ENCODE assay signal across 12 mouse cellular contexts in genomic region chr8:95395186-95395918, GRCm38 (mm10). TPM values are rescaled to one million over a fixed set of nuclear protein-coding genes. Genes with fewer than 3 reads are reported as not detected.
DNase-seq lines count a peak whose midpoint lies in the region; ATAC-seq lines count a peak whose summit lies in the region.
"Had no signal": no experiment of that assay in that cellular context is flagged by ENCODE, and none has a peak within 500 bp of the region (broad histone marks: within the 10 kb centered on the region; RNA-seq: fewer than 3 reads in every experiment).

No protein-coding gene starts in this region.

- no peak overlapping the region for H3K4me3 ChIP-seq in heart, embryonic 11.5 days (ENCODE audit: low read depth, low read length)
- H3K4me3 ChIP-seq in lung, embryonic 15.5 days, result no peak overlapping the region
- H3K4me3 ChIP-seq in embryonic facial prominence, embryonic 14.5 days (ENCODE audit: low read depth, low read length), result no peak overlapping the region
- no peak overlapping the region for H3K4me3 ChIP-seq in stomach, embryonic 14.5 days (ENCODE audit: low read depth, low read length)
- H3K4me3 ChIP-seq: erythroblast, embryonic 14.5 days; hindbrain, embryonic 13.5 days; liver, embryonic 15.5 days had no signal

- H3K4me2 ChIP-seq in heart, embryonic 11.5 days, result 0 out of 2 replicates have a peak overlapping the region, but pooled peaks have one; percentile 4
- no peak overlapping the region for H3K4me2 ChIP-seq in lung, embryonic 15.5 days
- H3K4me2 ChIP-seq in embryonic facial prominence, embryonic 14.5 days (ENCODE audit: low read depth, low read length), result no peak overlapping the region
- H3K4me2 ChIP-seq in stomach, embryonic 14.5 days (replicated peaks; ENCODE audit: low read depth, low read length), result no peak overlapping the region
- H3K4me2 ChIP-seq: hindbrain, embryonic 13.5 days; liver, embryonic 15.5 days had no signal

- DNase-seq in heart, postnatal 25 days (ENCODE audit: low spot score), result no peak
- DNase-seq in lung, postnatal 14 days, result no peak
- no peak for DNase-seq in embryonic facial prominence, embryonic 14.5 days (ENCODE audit: low spot score)
- DNase-seq in embryo, embryonic 10 days (ENCODE audit: low spot score), result no peak
- no peak for DNase-seq in urinary bladder, postnatal 4 days (ENCODE audit: low spot score in 2 of 2)
- DNase-seq: cerebellum, adult 8-10 months had no signal

- H3K27me3 ChIP-seq in heart, embryonic 11.5 days (ENCODE audit: control insufficient read depth, insufficient read depth, low read length), result no peaks in the 10 kb centered on the region
- no peaks in the 10 kb centered on the region for H3K27me3 ChIP-seq in lung, embryonic 15.5 days
- no peaks in the 10 kb centered on the region for H3K27me3 ChIP-seq in embryonic facial prominence, embryonic 14.5 days (replicated peaks; ENCODE audit: control insufficient read depth, insufficient read depth, low read length)
- H3K27me3 ChIP-seq in stomach, embryonic 14.5 days (ENCODE audit: control insufficient read depth, insufficient read depth, low read length), result no peaks in the 10 kb centered on the region
- H3K27me3 ChIP-seq: hindbrain, embryonic 13.5 days; liver, embryonic 15.5 days had no signal

- H3K36me3 ChIP-seq in heart, embryonic 11.5 days (ENCODE audit: control insufficient read depth, insufficient read depth, low read length), result no peaks in the 10 kb centered on the region
- H3K36me3 ChIP-seq in lung, embryonic 15.5 days, result no peaks in the 10 kb centered on the region
- no peaks in the 10 kb centered on the region for H3K36me3 ChIP-seq in embryonic facial prominence, embryonic 14.5 days (ENCODE audit: control insufficient read depth, insufficient read depth, low read length)
- no peaks in the 10 kb centered on the region for H3K36me3 ChIP-seq in stomach, embryonic 14.5 days (ENCODE audit: control insufficient read depth, insufficient read depth, low read length)
- H3K36me3 ChIP-seq: hindbrain, embryonic 13.5 days; liver, embryonic 15.5 days had no signal

- 0 out of 2 replicates have a peak, but pooled peaks have one; percentile 32 for ATAC-seq in heart, embryonic 11.5 days (replicated peaks; ENCODE audit: insufficient number of reproducible peaks, low FRiP score, low TSS enrichment)
- ATAC-seq in lung, embryonic 15.5 days (ENCODE audit: borderline replicate concordance, extremely low read depth, low FRiP score, low TSS enrichment), result peak; percentile 17; the same call in 1 of the 2 replicates
- no peak for ATAC-seq in embryonic facial prominence, embryonic 14.5 days (ENCODE audit: low read depth)
- no peak; the same call in 1 of the 2 replicates for ATAC-seq in stomach, embryonic 14.5 days (ENCODE audit: insufficient number of reproducible peaks, insufficient read depth, low FRiP score, low read depth)

- WGBS in heart, embryonic 11.5 days (ENCODE audit: insufficient replicate concordance), result 19% methylated on average over 8 of the region's 8 CpGs
- 26% methylated on average over 8 of the region's 8 CpGs for WGBS in lung, embryonic 15.5 days
- WGBS in embryonic facial prominence, embryonic 14.5 days, result 45% methylated on average over 8 of the region's 8 CpGs
- 26% methylated on average over 8 of the region's 8 CpGs for WGBS in stomach, embryonic 14.5 days

- peaks cover 32% of the 10 kb centered on the region for H3K4me1 ChIP-seq in heart, embryonic 11.5 days (ENCODE audit: control insufficient read depth, insufficient read depth, low read length)
- H3K4me1 ChIP-seq in lung, embryonic 15.5 days, result peaks cover 13% of the 10 kb centered on the region
- peaks cover 13% of the 10 kb centered on the region for H3K4me1 ChIP-seq in embryonic facial prominence, embryonic 14.5 days (ENCODE audit: control insufficient read depth, insufficient read depth, low read length)
- peaks cover 14% of the 10 kb centered on the region for H3K4me1 ChIP-seq in stomach, embryonic 14.5 days (ENCODE audit: control insufficient read depth, insufficient read depth, low read length)

- H3K9me3 ChIP-seq in heart, embryonic 11.5 days (replicated peaks; ENCODE audit: control insufficient read depth, low read length), result no peaks in the 10 kb centered on the region
- H3K9me3 ChIP-seq in lung, embryonic 15.5 days, result no peaks in the 10 kb centered on the region
- no peaks in the 10 kb centered on the region for H3K9me3 ChIP-seq in embryonic facial prominence, embryonic 14.5 days (ENCODE audit: control insufficient read depth, low read length)
- no peaks in the 10 kb centered on the region for H3K9me3 ChIP-seq in stomach, embryonic 14.5 days (ENCODE audit: control insufficient read depth, low read depth, low read length)
- H3K9me3 ChIP-seq: hindbrain, embryonic 13.5 days; liver, embryonic 15.5 days had no signal

- peak overlapping the region; percentile 74 for H3K27ac ChIP-seq in heart, embryonic 11.5 days (ENCODE audit: low read depth, low read length)
- H3K27ac ChIP-seq in lung, embryonic 15.5 days, result peak overlapping the region; percentile 64
- peak overlapping the region; percentile 55 for H3K27ac ChIP-seq in embryonic facial prominence, embryonic 14.5 days (replicated peaks; ENCODE audit: low read depth, low read length)
- peak overlapping the region; percentile 55; the same call in 1 of the 2 replicates for H3K27ac ChIP-seq in stomach, embryonic 14.5 days (ENCODE audit: low read length)
- H3K27ac ChIP-seq: hindbrain, embryonic 13.5 days; liver, embryonic 15.5 days had no signal

- H3K9ac ChIP-seq in heart, embryonic 11.5 days (ENCODE audit: low read depth, low read length), result peak overlapping the region; percentile 59; the same call in 1 of the 2 replicates
- H3K9ac ChIP-seq in lung, embryonic 15.5 days, result no peak overlapping the region
- no peak overlapping the region for H3K9ac ChIP-seq in embryonic facial prominence, embryonic 14.5 days (ENCODE audit: low read depth, low read length)
- no peak overlapping the region for H3K9ac ChIP-seq in stomach, embryonic 14.5 days (replicated peaks; ENCODE audit: low read depth, low read length)
- H3K9ac ChIP-seq: hindbrain, embryonic 13.5 days; liver, embryonic 15.5 days had no signal

- intact Hi-C loops in heart, postnatal 25 days (cut with DNase I), result loop anchor here (2.0 kb wide), 2 partner anchors 15 to 31 kb away; no protein-coding TSS in a partner anchor

RNA-seq across cellular contexts. Expression of gene Cfap20, which starts 39.3 kb away (rescaled TPM):
- 135 and 139 TPM in 2 replicates for polyA plus RNA-seq in heart, embryonic 11.5 days (2014; fragmentation: Nextera tagmentation; extraction: Ambion mirVana)
- 10 to 100 TPM; 27.1 to 28.7 TPM for total RNA-seq in heart, postnatal 25 days (2021)
- polyA plus RNA-seq in lung, embryonic 15.5 days (2015; fragmentation: Nextera tagmentation; extraction: Ambion mirVana), result 143 and 150 TPM in 2 replicates
- polyA plus RNA-seq in embryonic facial prominence, embryonic 14.5 days (2014; fragmentation: Nextera tagmentation; extraction: Ambion mirVana), result 150 and 152 TPM in 2 replicates
- polyA plus RNA-seq in stomach, embryonic 14.5 days (2014; fragmentation: Nextera tagmentation; extraction: Ambion mirVana), result 181 and 187 TPM in 2 replicates

RNA-seq across cellular contexts. Expression of gene Mmp15, which starts 43.3 kb away (rescaled TPM):
- polyA plus RNA-seq in heart, embryonic 11.5 days (2014; fragmentation: Nextera tagmentation; extraction: Ambion mirVana), result 38.1 and 43.1 TPM in 2 replicates
- 10 to 100 TPM; 72.4 to 72.5 TPM for total RNA-seq in heart, postnatal 25 days (2021)
- polyA plus RNA-seq in lung, embryonic 15.5 days (2015; fragmentation: Nextera tagmentation; extraction: Ambion mirVana), result 18.1 and 20.4 TPM in 2 replicates
- polyA plus RNA-seq in embryonic facial prominence, embryonic 14.5 days (2014; fragmentation: Nextera tagmentation; extraction: Ambion mirVana), result 14.9 and 15.3 TPM in 2 replicates
- 21.5 and 22.0 TPM in 2 replicates for polyA plus RNA-seq in stomach, embryonic 14.5 days (2014; fragmentation: Nextera tagmentation; extraction: Ambion mirVana)

Comparison
In these comparisons a context has a peak if more than half of its experiments do, and no peak if none do; other contexts are left out.
1. ATAC-seq: peak in heart, embryonic 11.5 days (single experiment) and lung, embryonic 15.5 days (single experiment); none in embryonic facial prominence, embryonic 14.5 days (single experiment) and stomach, embryonic 14.5 days (single experiment).
2. Peak in every context shown above with its lines, with median percentiles within 50 percentile points of each other: H3K27ac ChIP-seq.